Mouse (Mus musculus) CH12.LX (cell line): ENCODE results near the gene Ror2.

Experiments
- CTCF ChIP-seq, 2 experiments: IDR thresholded peaks in 1 of 2; conservative IDR thresholded peaks in 1 of 2; 2 replicates each; pipeline ENCODE4 v1.5.1; 2011 to 2012; ENCODE audit warnings: low read depth in 2 of 2, low read length in 2 of 2, improper control_type of control experiment in 1 of 2, inconsistent platforms in 1 of 2, mild to moderate bottlenecking in 1 of 2, moderate library complexity in 1 of 2
- POLR2AphosphoS2 ChIP-seq: IDR thresholded peaks from 2 replicates; pipeline ENCODE4 v1.6.1; 2011; ENCODE audit warnings: low read depth, low read length, improper control_type of control experiment
- RCOR1 ChIP-seq: conservative IDR thresholded peaks from 2 replicates; pipeline ENCODE4 v1.6.1; 2012; ENCODE audit warnings: low read depth, mild to moderate bottlenecking, inconsistent platforms, low read length, improper control_type of control experiment

- TF ChIP-seq CTCF (conservative IDR thresholded peaks at IDR 0.05 in 1 of 2, IDR thresholded peaks at IDR 0.05 in 1 of 2; ENCODE audit: low read depth in 2 of 2, low read length in 2 of 2) = no peak
- TF ChIP-seq POLR2AphosphoS2 = no peak
- TF ChIP-seq RCOR1 = no peak
Measured at GRCm38 (mm10) chr13:53086552-53087282, 199.2 kb downstream of the Ror2 start.
